Comparison of ENCODE assay signal across 16 mouse cellular contexts in the genomic region with DNA sequence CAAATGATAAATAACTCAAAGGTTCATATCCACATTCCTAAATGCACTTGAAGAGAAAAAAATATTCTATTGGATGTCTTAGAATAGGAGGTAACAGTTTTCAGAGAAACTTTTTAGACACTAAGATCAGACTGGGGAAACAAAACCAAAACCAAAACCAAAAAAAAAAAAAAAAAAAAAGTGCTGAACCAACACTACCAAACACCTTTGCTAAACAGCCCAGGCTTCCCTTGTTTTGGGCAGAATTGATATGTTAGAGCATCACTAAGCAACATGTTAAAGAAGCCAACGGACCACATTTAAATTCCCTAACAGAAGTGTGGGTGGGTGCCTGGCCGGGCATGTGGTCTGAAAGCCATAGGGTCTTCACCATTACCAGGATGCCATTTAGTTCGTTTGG.
"Had no signal": no experiment of that assay in that cellular context is flagged by ENCODE, and none has a peak within 500 bp of the region (broad histone marks: within the 10 kb centered on the region; RNA-seq: fewer than 3 reads in every experiment).

No protein-coding gene starts in this region.

- H3K4me3 ChIP-seq: limb, embryonic 15.5 days; lung, embryonic 15.5 days had no signal

- H3K27me3 ChIP-seq: limb, embryonic 15.5 days; lung, embryonic 15.5 days had no signal

- H3K36me3 ChIP-seq: limb, embryonic 15.5 days; lung, embryonic 15.5 days had no signal

- ATAC-seq: liver, postnatal 0 days had no signal

- H3K27ac ChIP-seq: limb, embryonic 15.5 days; liver, embryonic 14.5 days; lung, embryonic 15.5 days; stomach, postnatal 0 days had no signal

- H3K9me3 ChIP-seq: limb, embryonic 15.5 days; lung, embryonic 15.5 days had no signal

- H3K4me1 ChIP-seq: lung, embryonic 15.5 days had no signal

- DNase-seq: kidney, adult 11 months; kidney, adult 8-10 months; kidney, postnatal 14 days; kidney, postnatal 4 days; liver, postnatal 0 days; lung, postnatal 10 days; lung, postnatal 36 days; midbrain, embryonic 14.5 days; right cerebral cortex, adult 18-20 months; right cerebral cortex, postnatal 14 days; right cerebral cortex, postnatal 4 days; thymus, postnatal 25 days had no signal
